Mouse (Mus musculus) cerebellum, adult 9-10 months (tissue): ENCODE measurements around the gene Paqr4.

Experiments
- DNase-seq: peaks from one replicate; pipeline ENCODE4 v3.0.0; 2022

Paqr4 gene

DNA sequence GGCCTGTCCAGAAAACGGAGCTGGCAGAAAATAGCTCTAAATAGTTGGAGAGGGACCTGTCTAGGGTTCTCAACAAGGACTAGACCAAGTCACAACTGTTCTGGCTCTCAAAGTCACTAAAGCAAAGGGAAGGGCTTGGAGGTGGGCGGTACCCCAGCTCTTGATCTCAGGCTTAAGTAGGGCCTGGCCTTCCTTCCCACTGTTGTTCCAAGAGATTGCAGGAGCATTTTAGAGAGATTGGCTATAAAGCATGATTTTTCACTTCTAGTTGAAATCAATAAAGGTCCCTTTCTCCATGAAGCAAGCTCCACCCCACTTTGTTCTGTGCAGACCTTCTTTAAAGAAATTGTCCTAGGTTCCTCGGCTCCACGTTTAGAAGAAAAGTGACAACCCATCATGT lies 15.2 kb downstream of the Paqr4 start:
- peak; percentile 57 for DNase-seq

DNA sequence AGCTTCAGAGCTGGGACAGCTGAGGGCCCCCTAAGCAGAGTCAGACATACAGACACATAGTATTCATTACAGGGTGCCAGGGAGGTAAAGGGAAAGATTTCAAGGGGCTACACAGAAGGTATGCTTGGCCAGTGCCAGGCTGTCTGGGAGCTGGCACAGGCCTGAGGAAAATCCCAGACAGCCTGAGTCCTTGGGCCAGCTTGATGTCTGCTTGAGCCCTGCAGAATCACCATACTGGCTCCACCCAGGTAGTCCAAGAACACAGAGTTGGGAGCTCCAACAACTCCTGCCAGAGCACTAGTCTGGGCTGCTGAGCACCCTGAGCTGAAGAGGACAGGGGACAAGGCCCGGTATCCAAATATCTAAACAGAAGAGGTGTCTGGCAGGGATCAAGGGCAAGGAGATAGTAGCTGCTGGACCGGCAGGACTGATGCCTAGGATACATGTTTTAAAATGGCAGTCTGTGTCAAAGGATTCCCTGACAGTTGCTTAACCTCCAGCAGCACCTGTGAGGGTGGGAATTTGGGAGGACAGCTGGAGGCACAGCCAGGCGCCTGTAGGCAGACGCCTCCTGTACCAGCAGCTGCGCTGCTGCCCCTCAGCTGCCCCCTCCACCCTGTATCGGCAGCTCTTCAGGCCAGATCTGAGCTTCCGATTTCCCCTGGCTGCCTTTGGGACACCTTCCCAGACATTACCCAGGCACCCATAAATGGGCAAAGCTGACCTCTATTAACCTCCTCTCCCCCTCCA lies 18.1 kb downstream of the Paqr4 start, which contains the start of gene 1520401A03Rik:
Gene 1520401A03Rik (minus strand): TSS at position 408 of the 750 bp plus-strand sequence.
- DNase-seq, result no peak

DNA sequence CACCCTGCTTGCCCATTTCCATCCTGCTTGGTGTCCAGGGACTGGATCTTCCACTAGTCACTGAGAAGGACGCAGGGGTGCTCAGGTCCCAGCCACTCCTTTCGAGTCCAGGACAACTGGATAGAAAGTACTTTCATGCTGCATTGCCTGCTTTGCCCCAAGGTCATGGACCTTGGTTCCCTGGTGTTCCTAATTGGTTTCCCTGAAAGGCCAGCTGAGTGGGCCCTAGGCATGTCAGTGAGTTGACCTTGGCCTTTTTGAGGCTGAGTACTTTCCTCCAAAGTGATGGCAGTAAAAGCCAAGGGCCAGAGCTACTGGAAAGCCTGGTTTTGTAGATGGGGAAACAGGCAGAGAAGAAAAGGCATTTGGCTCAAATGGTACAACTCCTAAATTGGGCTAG lies 18.8 kb downstream of the Paqr4 start:
- DNase-seq, result no peak

GRCm38 (mm10) chr17:23719455-23719854 lies 21.2 kb downstream of the Paqr4 start:
- no peak for DNase-seq

DNA sequence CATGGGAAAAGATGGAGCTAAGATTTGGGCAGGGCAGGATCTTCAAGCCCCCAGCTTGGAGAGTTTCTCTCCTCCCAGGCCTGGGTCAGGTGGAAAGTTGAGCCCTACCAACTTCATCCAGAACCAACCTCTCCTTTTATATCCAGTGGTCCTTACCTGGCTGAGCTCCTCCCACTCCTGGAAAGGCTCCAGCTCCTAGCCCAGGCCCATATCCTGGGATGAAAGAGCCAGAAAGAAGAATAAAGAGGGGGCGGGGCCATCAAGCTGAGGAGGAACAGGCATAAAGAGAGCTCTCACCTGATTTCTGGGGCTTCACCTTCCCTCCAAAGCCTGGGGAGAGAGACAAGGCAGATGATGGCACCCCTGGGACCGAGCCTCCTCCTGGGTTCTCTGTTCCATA lies 23.7 kb downstream of the Paqr4 start:
- no peak for DNase-seq

GRCm38 (mm10) chr17:23706212-23706611 lies 34.5 kb downstream of the Paqr4 start:
- peak; percentile 83 for DNase-seq

GRCm38 (mm10) chr17:23705525-23706104 lies 35.1 kb downstream of the Paqr4 start:
- no peak for DNase-seq

DNA sequence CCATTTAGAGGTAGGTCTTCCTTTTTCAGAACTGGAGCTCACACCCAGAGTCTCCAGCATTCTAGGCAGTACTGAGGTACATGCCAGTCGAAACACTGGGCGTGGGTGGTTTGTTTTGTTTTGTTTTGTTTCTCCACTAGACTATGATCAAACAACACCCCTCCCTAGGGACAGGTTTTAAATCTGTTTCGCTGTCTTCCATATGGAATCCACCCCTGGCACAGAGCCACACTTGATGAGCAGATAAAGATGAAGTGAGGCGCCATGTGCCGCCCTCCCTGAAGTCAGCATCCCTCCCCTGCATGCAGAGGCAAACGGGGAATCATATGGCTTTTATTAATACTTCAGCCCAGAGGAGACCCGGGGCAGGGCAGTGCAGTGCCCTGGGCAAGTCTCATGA lies 35.9 kb downstream of the Paqr4 start:
- no peak for DNase-seq

DNA sequence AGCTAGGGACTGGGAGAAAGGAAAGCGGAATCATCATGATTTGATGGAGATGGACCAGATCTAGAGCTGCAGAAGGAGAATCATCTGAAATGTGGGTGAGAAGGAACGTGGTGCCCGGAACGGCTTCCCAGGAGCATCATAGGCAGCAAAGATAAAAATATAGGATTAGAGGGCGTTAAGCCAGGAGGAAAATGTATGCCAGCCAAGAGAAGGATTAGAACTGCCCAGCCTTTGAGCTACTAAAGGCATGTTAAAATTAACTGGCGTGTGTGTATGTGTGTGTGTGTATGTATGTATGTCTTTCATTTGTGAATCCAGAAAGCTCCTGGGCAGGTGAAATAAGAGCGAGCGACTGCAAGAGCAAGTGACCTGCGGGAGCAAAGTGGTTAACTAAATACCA lies 37.4 kb downstream of the Paqr4 start:
- DNase-seq, result no peak

DNA sequence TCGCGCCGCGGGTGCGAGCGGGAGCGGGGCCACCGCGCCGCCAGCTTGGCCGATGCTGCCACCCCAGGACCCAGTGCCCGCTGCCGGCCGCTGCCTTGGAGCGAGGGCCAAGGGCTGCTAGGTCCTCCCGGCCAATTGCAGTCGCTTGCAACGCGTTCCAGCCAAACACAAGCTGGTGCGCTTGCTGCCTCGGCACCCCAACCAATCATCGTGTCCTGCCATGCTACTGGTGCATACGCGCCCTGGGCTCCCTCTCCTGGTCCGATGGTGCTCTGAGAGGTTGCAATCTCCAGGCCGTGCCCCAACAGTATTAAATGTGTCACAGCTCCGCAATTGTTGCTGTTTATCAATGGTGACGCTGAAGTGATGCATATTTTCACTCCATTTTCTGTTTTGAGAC lies 40.6 kb downstream of the Paqr4 start:
- DNase-seq, result peak; percentile 96

GRCm38 (mm10) chr17:23699131-23700077 lies 41.3 kb downstream of the Paqr4 start:
- no peak for DNase-seq

- no peak for DNase-seq
These were observed 44.9 kb downstream of the Paqr4 start for GRCm38 (mm10) chr17:23695801-23696200.

DNA sequence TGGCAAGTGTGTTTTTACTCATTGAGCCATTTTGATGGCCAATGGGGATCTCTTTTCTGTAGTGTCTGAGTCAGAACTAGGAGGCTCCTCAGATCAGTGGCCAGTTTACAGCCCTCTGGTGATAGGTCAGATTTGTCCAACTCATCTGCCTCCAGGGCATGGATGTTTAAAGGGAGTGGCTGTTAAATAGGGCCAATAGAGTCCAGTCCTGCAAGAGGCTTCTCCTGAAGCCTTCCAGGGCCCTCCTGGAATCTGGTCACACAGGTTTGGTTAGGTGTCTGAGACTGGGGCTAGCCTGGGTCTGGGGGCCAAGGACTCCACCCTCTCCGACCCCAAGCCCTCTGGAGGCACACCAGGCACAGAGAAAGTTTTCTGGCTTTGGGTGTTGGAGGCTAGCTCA lies 46.2 kb downstream of the Paqr4 start:
- no peak for DNase-seq
